Mouse (Mus musculus) urinary bladder, postnatal 4 days (tissue): ENCODE measurements around the gene Hdlbp.

ENCODE experiments used
- DNase-seq, 2 experiments: peaks; one replicate each; pipeline ENCODE4 v3.0.0; 2021 to 2022; ENCODE audit warnings: low spot score in 2 of 2

Hdlbp gene

DNA sequence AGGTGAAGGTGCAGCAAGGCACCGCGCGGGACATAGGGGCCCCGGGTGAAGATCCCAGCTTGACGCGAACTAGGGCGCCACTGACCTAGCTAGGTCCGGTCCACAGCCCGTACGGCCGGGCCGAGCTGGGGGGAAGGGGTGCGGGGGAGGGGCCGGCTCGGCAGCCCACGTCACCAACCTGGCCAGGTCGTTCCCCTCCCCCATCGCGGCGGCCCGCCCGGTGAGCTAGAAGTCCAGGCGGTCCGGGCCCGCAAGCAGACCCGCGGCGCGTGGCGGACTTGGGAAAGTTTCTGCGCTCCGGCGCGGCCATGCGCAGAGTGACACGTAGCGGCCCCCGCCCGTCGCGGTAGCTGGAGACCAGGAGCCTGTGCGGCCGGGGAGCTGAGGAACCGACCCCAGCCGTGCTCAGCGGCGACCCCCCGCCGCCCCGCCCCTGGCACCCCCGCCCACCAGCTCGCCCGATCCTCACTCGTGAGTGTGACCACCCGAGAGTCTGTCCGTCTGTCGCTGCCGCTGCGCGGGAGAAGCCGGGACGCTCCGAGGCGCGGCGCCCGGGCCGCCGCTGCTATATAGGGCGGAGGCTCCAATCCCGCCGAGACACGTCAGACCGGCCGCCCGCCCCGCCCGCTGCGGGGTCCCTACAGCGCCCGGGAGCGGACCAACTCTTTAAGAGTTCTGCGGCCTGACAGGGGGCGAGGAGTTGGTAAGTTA is 33.3 kb downstream of the Hdlbp start:
- peak; percentile 79 to 86 for DNase-seq

- DNase-seq, result peak; percentile 71 to 83
Measured at GRCm38 (mm10) chr1:93444405-93445110, 34.1 kb downstream of the Hdlbp start.

DNA sequence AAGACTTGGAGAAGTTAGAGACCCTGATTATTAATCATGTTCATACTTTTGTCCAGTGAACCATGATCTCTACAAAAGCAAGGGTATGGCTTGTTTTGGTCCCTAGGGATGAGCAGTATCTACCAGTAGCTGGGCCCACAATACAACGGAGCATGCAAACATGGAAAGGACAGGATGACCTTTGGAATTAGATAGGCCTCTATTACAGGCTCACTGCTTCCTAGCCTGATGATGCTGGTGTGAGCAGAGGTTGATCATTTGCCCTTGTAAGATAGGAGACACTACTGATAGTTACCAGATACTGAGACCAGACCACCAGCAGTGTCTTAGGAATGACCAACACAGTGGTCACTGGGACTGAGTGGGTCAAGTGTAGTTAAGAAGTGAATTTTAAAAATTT is 39.3 kb downstream of the Hdlbp start:
- DNase-seq, result no peak

DNA sequence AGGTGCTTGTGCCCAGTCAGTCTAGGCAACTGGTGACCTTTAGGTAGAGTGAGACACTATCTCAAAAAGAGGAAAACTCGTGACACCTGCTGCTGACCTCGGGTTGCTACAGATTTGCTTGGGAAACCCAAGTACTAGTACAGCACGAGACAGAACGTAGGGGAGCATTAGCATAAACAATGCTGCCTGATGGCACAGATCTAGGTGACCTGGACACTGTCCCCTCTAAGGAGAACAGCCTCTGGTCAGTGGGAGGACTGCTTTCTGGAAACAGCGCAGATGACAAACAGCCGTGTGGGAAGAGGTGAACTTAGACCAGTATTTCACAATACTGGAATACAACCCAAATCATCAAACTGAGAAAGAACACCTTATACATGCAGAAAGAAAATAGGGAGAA is 46.5 kb downstream of the Hdlbp start:
- no peak for DNase-seq

DNA sequence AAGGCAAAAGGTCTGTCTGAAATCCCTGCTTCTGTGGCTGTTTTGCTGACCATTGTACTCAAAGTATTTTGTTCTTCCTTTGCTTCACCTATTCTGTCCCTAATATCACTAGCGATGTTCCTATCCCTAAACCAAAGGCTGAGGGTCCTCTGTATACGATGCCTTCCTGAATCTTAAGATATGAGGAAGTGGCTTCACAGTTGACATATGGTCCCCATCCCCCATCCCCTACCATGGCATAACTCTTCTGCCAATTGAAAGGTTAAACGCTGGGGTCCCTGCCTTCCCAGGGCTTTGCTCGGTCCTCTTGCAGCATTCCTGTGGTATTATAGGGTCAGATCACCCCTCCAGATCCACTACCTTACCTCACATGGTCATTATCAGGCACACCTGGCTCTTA is 75.2 kb downstream of the Hdlbp start:
- DNase-seq, result no peak

- DNase-seq, result no peak
Measured at GRCm38 (mm10) chr1:93401191-93402052, 77.2 kb downstream of the Hdlbp start.

GRCm38 (mm10) chr1:93388906-93389305 is 89.7 kb downstream of the Hdlbp start:
- DNase-seq, result no peak

DNA sequence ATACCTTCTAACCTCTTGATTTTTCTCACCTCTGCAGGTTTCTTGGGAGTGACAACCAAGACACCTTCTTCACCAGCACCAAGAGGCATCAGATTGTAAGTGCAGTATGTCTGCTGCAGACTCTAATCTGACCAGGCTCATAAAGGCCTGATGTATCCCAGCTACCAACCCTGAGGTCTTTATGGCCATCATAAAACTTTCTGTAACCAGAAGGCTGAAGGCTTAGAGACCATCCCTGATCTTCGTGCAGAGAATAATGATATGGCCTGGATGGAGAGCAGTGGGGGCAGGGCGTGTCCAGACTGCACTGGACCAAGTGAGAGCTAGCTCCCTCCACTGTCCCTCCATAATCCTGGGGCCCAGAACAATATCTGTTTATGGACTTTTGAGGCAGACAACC is 91.4 kb downstream of the Hdlbp start:
- DNase-seq, result no peak

DNA sequence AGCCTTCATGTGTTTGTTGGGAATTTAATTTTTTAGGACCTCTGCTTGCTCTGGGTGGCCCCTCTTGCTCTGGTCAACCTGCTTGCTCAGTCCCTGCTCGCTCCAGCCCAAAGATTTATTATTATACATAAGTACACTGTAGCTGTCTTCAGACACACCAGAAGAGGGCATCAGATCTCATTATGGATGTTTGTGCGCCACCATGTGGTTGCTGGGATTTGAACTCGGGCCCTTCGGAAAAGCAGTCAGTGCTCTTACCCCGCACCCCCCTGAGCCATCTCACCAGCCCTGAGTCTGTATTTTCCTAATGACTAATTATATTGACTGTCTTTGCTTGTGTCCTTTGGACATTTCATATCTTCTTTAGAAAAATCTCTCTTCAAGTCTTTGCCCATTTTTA is 99.5 kb downstream of the Hdlbp start:
- no peak for DNase-seq

DNA sequence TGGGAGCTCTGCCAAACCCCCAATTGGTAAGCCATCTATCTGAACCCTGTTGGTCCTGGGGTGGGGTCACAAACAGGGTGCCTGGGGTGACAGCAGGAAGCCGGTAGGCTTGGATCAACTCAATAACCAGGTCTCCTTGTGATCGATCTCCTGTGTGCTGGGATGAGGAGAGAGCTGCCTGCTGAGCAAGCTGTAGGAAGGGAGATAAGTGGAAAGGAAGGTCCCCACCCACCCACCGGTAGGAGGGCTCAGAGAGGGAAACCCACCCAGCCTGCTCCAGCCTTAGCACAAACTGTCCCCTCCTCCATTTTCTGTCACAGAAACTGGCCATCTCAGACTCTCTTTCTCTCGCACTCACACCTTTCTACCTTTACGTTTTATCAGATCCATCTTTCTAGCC is 101.3 kb downstream of the Hdlbp start:
- no peak for DNase-seq

- DNase-seq, result no peak
Measured at GRCm38 (mm10) chr1:93373665-93374064, 105.0 kb downstream of the Hdlbp start, which contains the start of gene Ano7. Gene Ano7 (plus strand): TSS chr1:93373930.

DNA sequence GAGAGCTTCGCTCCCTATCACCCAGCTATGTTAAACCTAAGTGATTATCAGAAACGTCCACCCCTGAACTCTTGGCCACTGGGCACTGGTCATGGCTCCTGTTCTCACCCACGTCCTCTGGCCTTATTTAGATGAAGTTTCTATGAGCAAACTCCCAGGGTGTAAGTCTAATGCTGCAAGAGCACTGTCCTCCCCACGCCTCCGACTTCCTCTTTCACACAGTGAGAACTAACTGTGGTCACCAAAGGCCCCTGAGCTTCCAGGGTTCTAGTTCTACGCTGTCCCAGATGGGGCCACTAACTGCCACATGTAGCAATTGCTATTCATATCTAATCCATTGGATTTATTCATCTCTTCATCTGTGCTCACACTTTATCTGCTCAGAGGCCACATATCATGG is 113.0 kb downstream of the Hdlbp start:
- no peak for DNase-seq

- no peak for DNase-seq
Measured at GRCm38 (mm10) chr1:93362661-93363060, 116.0 kb downstream of the Hdlbp start.
